Mouse (Mus musculus) kidney, embryonic 15.5 days (tissue): ENCODE results near the gene Grk4. TPM values are rescaled to one million over a fixed set of nuclear protein-coding genes. Genes with fewer than 3 reads are reported as not detected.
A peak's percentile ranks its signal among the peaks of the same experiment; 100 is the strongest.

Experiments
- ATAC-seq: fragments of 200-750 bp; cut with Nextera tagmentation; replicated peaks from 2 replicates; pipeline ENCODE4 v1.8.0; 2017; ENCODE audit warnings: moderate TSS enrichment; ENCODE audit not compliant: low FRiP score
- H3K27ac ChIP-seq: fragments of 300-500 bp; sonication (generic); 2 replicates; pipeline ENCODE4 v1.5.1; 2015; ENCODE audit warnings: mild to moderate bottlenecking, inconsistent platforms
- H3K27me3 ChIP-seq: fragments of 300-500 bp; sonication (generic); 2 replicates; pipeline ENCODE4 v1.6.1; 2015; ENCODE audit warnings: inconsistent platforms
- H3K36me3 ChIP-seq: fragments of 300-500 bp; sonication (generic); 2 replicates; pipeline ENCODE4 v1.6.1; 2015; ENCODE audit warnings: inconsistent platforms
- H3K4me1 ChIP-seq: fragments of 300-500 bp; sonication (generic); 2 replicates; pipeline ENCODE4 v1.6.1; 2015; ENCODE audit warnings: inconsistent platforms
- H3K4me2 ChIP-seq: fragments of 300-500 bp; sonication (generic); 2 replicates; pipeline ENCODE4 v1.6.1; 2015; ENCODE audit warnings: moderate library complexity, mild to moderate bottlenecking, inconsistent platforms
- H3K4me3 ChIP-seq: fragments of 300-500 bp; sonication (generic); replicated peaks from 2 replicates; pipeline ENCODE4 v1.5.1; 2015; ENCODE audit warnings: mild to moderate bottlenecking, inconsistent platforms
- H3K9ac ChIP-seq: fragments of 300-500 bp; sonication (generic); 2 replicates; pipeline ENCODE4 v1.6.1; 2015; ENCODE audit warnings: mild to moderate bottlenecking, inconsistent platforms
- H3K9me3 ChIP-seq: fragments of 300-500 bp; sonication (generic); replicated peaks from 2 replicates; pipeline ENCODE4 v1.6.1; 2016; ENCODE audit warnings: inconsistent platforms
- WGBS: fragments of 180-500 bp; shearing (Covaris S2); methylation state at CpG from one replicate; pipeline ENCODE4 v1.1.7; 2015; ENCODE audit warnings: mixed read lengths; 5-methylcytosine and 5-hydroxymethylcytosine counted together
- polyA plus RNA-seq: library from polyadenylated mRNA; unstranded; fragments of >200 nt; fragmentation: Nextera tagmentation; extraction: Ambion mirVana; gene quantifications from 2 replicates; pipeline ENCODE4 v1.2.1, GENCODE M21; 2015

Gene Grk4
- polyA plus RNA-seq, 1 experiment from 2014 or later = 2.8 TPM

GRCm38 (mm10) chr5:34729141-34729540, 69.0 kb downstream of the Grk4 start:
- Histone ChIP-seq H3K27me3 (no peaks in the 10 kb centered on the region), H3K4me1 (no peaks in the 10 kb centered on the region), H3K9ac (no peak overlapping the region), H3K9me3 (no peaks in the 10 kb centered on the region), H3K27ac (no peak overlapping the region), H3K4me3 (no peak overlapping the region), H3K4me2 (no peak overlapping the region), H3K36me3 (no peaks in the 10 kb centered on the region)
- no peak for ATAC-seq

DNA sequence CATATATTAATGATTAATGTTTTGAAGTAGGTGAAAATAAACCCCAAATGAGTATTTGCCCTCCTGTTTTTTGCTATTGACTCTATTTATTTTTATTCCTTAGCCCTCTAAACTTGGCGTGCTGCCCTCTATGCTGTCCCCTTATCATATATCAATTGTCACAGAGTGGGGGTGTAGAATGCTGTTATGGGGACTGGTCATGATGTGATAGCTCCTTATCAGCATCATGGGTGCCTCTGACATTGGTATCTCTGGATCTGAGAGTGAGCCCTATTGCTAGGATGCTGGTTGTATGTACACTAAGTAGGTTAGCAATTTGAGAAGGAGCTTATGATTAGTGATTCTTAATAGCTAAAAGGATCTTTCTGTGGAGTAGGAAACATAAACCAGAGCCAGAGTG, 70.1 kb downstream of the Grk4 start:
- H3K4me1 ChIP-seq = no peaks in the 10 kb centered on the region
- WGBS = 47% methylated on average over 1 of the region's 1 CpGs

DNA sequence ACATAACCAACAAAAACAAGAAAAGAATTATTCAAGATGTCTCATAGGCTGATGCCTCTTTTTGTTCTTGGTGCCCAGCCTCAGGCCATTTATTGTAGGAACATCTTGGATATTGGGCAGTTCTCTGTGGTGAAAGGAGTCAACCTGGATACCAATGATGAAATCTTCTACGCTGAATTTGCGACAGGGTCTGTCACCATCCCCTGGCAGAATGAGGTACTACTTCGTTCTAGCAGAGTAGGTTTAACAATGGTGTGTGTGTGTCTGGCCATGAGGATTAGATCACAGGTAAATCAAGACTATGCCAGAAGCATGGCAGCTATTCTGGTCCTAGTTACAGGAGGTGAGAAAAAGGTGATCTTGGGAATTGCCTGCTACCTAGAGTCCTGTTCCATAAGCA, 91.3 kb downstream of the Grk4 start:
- Histone ChIP-seq H3K4me3 (no peak overlapping the region), H3K4me1 (no peaks in the 10 kb centered on the region), H3K36me3 (no peaks in the 10 kb centered on the region), H3K4me2 (no peak overlapping the region), H3K27me3 (no peaks in the 10 kb centered on the region), H3K27ac (no peak overlapping the region), H3K9ac (no peak overlapping the region), H3K9me3 (no peaks in the 10 kb centered on the region)
- ATAC-seq = no peak
- 64% methylated on average over 3 of the region's 3 CpGs for WGBS

More for the DNA sequence above, 70.1 kb downstream of the Grk4 start:
- ATAC-seq = no peak
- Histone ChIP-seq H3K9ac (no peak overlapping the region), H3K27ac (no peak overlapping the region), H3K4me3 (no peak overlapping the region), H3K27me3 (no peaks in the 10 kb centered on the region), H3K4me2 (no peak overlapping the region), H3K9me3 (no peaks in the 10 kb centered on the region), H3K36me3 (no peaks in the 10 kb centered on the region)

- H3K4me2 ChIP-seq = no peak overlapping the region
- WGBS = 53% methylated on average over 1 of the region's 1 CpGs
- ATAC-seq = no peak
- H3K4me3 ChIP-seq = no peak overlapping the region
- peaks cover 15% of the 10 kb centered on the region for H3K4me1 ChIP-seq
- no peaks in the 10 kb centered on the region for H3K27me3 ChIP-seq
- H3K36me3 ChIP-seq = no peaks in the 10 kb centered on the region
- H3K27ac ChIP-seq = no peak overlapping the region
- H3K9ac ChIP-seq = no peak overlapping the region
- no peaks in the 10 kb centered on the region for H3K9me3 ChIP-seq
Measured at GRCm38 (mm10) chr5:34758762-34759161, 98.6 kb downstream of the Grk4 start.

DNA sequence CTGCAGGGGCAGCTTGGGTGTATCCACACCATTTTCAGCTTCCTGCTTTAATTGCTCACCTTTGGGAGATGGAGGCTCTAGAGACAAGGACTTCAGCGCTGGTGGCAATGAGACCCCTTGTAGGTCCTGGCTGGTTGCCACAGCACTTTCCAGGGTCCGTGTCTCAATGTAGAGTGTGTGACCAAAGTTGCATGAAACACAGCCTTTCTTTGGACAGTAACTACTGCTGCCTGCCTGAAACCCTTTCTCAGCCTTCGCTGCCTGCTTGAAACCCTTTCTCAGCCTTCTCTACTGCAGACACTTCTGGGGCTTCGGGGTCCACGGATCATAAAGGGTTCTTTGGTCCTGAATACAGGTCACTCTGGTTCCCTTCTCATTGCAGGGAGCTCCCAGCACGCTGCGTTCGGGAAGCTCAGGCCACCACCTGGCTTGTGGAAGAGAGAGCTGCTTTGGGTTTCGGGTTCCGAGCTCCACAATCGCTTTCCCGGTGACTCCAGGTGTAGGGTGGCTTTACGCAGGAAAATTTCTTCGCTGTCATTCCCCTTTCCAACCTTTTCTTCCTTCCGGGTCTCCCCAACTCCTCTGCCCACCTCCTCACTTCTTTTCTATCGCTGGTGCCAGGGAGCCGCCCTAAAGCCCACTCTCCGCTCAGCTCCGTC, 100.8 kb downstream of the Grk4 start:
- H3K4me3 ChIP-seq = peak overlapping the region; percentile 99
- H3K36me3 ChIP-seq = 0 out of 2 replicates have a peak, but pooled peaks cover under 1% of the 10 kb centered on the region
- H3K9ac ChIP-seq = peak overlapping the region; percentile 97
- WGBS = under 1% methylated on average over 19 of the region's 19 CpGs
- H3K27me3 ChIP-seq = no peaks in the 10 kb centered on the region
- no peaks in the 10 kb centered on the region for H3K9me3 ChIP-seq
- peaks cover 15% of the 10 kb centered on the region for H3K4me1 ChIP-seq
- ATAC-seq = no peak; the same call in 1 of the 2 replicates
- peak overlapping the region; percentile 96 for H3K27ac ChIP-seq
- H3K4me2 ChIP-seq = peak overlapping the region; percentile 78

DNA sequence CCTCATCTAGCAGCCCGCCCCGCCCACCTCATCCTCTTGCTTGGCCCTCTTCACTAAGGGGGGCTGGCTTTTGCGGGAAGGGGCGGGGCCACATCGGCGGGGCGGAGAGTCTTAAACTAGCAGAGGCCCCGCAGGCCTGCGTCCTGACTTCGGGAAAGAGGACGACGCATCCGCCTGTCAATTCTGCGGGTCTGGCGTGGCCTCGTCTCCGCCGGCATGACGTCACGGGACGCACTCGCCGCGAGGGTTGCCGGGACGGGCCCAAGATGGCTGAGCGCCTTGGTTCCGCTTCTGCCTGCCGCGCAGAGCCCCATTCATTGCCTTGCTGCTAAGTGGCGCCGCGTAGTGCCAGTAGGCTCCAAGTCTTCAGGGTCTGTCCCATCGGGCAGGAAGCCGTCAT, 101.3 kb downstream of the Grk4 start, which contains the start of gene Htt:
TSS of gene Htt (plus strand) at position 232 of the 400 bp plus-strand sequence.
- H3K27me3 ChIP-seq = no peaks in the 10 kb centered on the region
- peak within 1 kb of the TSS; percentile 96 for H3K27ac ChIP-seq
- H3K4me2 ChIP-seq = peak within 1 kb of the TSS; percentile 78
- H3K9me3 ChIP-seq = no peaks in the 10 kb centered on the region
- H3K9ac ChIP-seq = peak within 1 kb of the TSS; percentile 97
- ATAC-seq = peak; percentile 99
- 0% methylated on average over 35 of the region's 35 CpGs for WGBS
- H3K4me3 ChIP-seq = peak within 1 kb of the TSS; percentile 99
- H3K36me3 ChIP-seq = 0 out of 2 replicates have a peak, but pooled peaks cover 3% of the 10 kb centered on the region
- peaks cover 15% of the 10 kb centered on the region for H3K4me1 ChIP-seq

DNA sequence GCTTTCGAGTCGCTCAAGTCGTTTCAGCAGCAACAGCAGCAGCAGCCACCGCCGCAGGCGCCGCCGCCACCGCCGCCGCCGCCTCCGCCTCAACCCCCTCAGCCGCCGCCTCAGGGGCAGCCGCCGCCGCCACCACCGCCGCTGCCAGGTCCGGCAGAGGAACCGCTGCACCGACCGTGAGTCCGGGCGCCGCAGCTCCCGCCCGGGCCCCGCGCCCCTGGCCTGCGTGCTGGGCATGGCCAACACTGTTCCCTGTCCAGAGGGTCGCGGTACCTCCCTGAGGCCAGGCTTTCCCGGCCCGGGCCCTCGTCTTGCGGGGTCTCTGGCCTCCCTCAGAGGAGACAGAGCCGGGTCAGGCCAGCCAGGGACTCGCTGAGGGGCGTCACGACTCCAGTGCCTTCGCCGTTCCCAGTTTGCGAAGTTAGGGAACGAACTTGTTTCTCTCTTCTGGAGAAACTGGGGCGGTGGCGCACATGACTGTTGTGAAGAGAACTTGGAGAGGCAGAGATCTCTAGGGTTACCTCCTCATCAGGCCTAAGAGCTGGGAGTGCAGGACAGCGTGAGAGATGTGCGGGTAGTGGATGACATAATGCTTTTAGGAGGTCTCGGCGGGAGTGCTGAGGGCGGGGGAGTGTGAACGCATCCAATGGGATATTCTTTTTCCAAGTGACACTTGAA, 101.9 kb downstream of the Grk4 start:
- H3K4me1 ChIP-seq = peaks cover 15% of the 10 kb centered on the region
- H3K27me3 ChIP-seq = no peaks in the 10 kb centered on the region
- peak overlapping the region; percentile 78 for H3K4me2 ChIP-seq
- 0 out of 2 replicates have a peak, but pooled peaks cover 3% of the 10 kb centered on the region for H3K36me3 ChIP-seq
- peak overlapping the region; percentile 97 for H3K9ac ChIP-seq
- H3K9me3 ChIP-seq = no peaks in the 10 kb centered on the region
- under 1% methylated on average over 54 of the region's 54 CpGs for WGBS
- ATAC-seq = peak; percentile 73
- H3K27ac ChIP-seq = peak overlapping the region; percentile 96
- peak overlapping the region; percentile 99 for H3K4me3 ChIP-seq

DNA sequence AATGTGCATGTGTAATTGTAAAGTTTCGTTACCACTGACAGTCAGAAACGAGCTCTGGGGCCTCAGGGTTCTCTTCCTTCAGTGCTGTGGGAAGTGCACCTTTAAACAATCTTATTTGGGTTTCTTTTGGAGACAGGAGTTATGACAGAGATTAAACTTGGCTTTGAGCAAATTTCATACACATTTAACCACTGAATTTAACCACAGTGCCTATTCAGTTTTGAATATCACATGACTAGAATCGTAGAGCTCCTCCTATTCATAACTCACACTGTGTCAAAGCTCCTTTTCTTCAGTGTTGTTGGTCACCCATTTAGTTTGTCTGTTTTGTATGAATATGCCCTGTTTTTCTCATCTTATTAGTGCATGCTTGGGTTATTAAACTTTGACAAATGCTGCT, 111.6 kb downstream of the Grk4 start:
- Histone ChIP-seq H3K27me3 (no peaks in the 10 kb centered on the region), H3K27ac (no peak overlapping the region), H3K36me3 (no peaks in the 10 kb centered on the region), H3K9me3 (no peaks in the 10 kb centered on the region), H3K9ac (no peak overlapping the region), H3K4me3 (no peak overlapping the region), H3K4me2 (no peak overlapping the region), H3K4me1 (no peaks in the 10 kb centered on the region)
- no peak for ATAC-seq
- WGBS = 82% methylated on average over 3 of the region's 3 CpGs

- Histone ChIP-seq H3K4me1 (no peaks in the 10 kb centered on the region), H3K4me3 (no peak overlapping the region), H3K27me3 (no peaks in the 10 kb centered on the region), H3K4me2 (no peak overlapping the region), H3K9me3 (no peaks in the 10 kb centered on the region), H3K27ac (no peak overlapping the region), H3K36me3 (no peaks in the 10 kb centered on the region), H3K9ac (no peak overlapping the region)
- 90% methylated on average over 4 of the region's 4 CpGs for WGBS
- no peak for ATAC-seq
Measured at GRCm38 (mm10) chr5:34772696-34773245, 112.6 kb downstream of the Grk4 start.

DNA sequence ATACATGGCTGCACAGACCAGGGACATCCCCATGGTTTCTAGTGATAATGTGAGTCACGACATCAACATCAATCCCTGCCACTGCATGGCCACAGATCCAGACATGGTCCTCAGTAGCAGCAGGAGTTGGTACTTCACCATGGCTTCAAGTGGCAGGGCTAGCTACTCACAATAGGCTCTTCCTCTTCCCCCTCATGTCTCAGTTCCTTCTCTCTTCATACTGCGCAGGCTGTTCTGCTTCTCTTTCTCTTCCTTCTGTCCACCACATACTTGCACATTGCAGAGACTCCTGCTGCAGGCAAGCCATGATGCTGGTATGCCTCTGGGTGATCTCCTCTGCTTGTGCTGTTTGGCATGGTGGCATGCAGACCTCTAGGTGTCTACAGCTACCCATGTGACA, 113.2 kb downstream of the Grk4 start:
- H3K27me3 ChIP-seq = no peaks in the 10 kb centered on the region
- no peak overlapping the region for H3K27ac ChIP-seq
- H3K4me2 ChIP-seq = no peak overlapping the region
- ATAC-seq = no peak
- H3K4me3 ChIP-seq = no peak overlapping the region
- H3K9me3 ChIP-seq = no peaks in the 10 kb centered on the region
- 90% methylated on average over 2 of the region's 2 CpGs for WGBS
- no peaks in the 10 kb centered on the region for H3K4me1 ChIP-seq
- H3K9ac ChIP-seq = no peak overlapping the region
- H3K36me3 ChIP-seq = no peaks in the 10 kb centered on the region

GRCm38 (mm10) chr5:34785027-34785426, 124.8 kb downstream of the Grk4 start:
- Histone ChIP-seq H3K4me1 (no peaks in the 10 kb centered on the region), H3K4me3 (no peak overlapping the region), H3K27me3 (no peaks in the 10 kb centered on the region), H3K36me3 (peaks cover 31% of the 10 kb centered on the region), H3K27ac (no peak overlapping the region), H3K9me3 (no peaks in the 10 kb centered on the region), H3K4me2 (no peak overlapping the region), H3K9ac (no peak overlapping the region)
- ATAC-seq = no peak
- 88% methylated on average over 3 of the region's 3 CpGs for WGBS

- ATAC-seq = no peak
Measured at GRCm38 (mm10) chr5:34791141-34791540, 131.0 kb downstream of the Grk4 start.

More at GRCm38 (mm10) chr5:34791141-34791540, 131.0 kb downstream of the Grk4 start:
- Histone ChIP-seq H3K9ac (no peak overlapping the region), H3K36me3 (peaks cover 61% of the 10 kb centered on the region), H3K4me3 (no peak overlapping the region), H3K9me3 (no peaks in the 10 kb centered on the region), H3K27me3 (no peaks in the 10 kb centered on the region), H3K4me1 (no peaks in the 10 kb centered on the region), H3K27ac (no peak overlapping the region), H3K4me2 (no peak overlapping the region)
- 89% methylated on average over 2 of the region's 2 CpGs for WGBS
